Mouse (Mus musculus): ENCODE measurements at regions not wholly inside any gene's neighbourhood (a gene's known extent, or its start where the extent isn't known, plus 50 kb on each side); places are given as distances from the start of the nearest gene placed in this dataset.

DNA sequence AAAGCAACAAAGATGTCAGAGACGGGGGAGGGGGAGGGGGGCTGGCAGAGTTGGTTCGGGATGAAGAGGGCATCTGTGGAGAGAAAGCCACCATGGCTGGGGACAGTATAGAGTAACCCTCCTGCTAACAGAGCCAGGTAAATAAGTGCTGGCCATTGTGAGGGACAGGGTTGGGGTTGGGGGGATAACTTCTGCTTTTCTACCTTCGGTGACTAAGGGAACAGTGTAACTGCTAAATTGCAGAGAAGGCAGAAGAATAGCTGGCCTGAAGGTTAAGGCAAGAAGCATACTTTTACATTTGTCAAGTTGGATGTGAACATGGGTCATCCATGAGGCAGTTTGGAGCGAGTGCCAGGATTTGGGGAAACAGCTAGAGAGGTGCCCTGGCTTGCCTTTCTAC is 395.1 kb downstream of the H2al1j start:
- DNase-seq, result no peak

GRCm38 (mm10) chrX:11724718-11725117 is 397.1 kb downstream of the H2al1j start:
- DNase-seq, result no peak

DNA sequence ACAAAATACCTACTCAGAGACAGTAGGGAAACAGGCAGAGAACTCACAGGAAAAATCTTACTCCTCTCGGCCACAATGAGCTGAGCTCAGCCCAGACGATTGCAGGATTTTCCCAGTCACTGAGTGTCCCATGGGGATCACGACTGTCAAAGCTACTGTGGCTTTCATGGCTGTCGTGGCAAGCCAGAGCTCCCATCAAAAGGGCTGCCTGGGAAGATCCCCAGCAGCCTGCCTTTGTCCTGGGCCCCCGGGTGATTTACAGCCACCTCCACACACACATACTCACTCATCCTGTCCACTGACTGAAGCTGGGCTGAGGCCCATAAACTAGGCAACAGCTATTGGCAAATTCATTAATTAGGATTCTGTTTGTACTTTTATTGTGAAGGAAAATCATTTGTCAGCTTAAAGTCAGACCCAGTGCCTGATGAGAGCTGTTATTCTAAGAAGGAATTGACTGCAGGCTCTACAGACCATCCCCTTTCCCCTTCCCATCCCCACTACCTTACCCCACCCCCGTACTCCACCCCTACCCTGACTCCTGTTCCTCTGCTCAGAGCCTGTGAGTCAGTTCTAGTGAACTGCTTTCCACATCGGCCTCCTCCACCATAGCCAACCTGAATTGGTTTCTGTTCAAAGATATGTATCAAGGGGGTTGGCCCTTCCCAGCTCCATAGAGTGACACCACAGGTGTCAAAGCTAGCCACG is 399.1 kb downstream of the H2al1j start:
- no peak for DNase-seq

GRCm38 (mm10) chrX:11728481-11728880 is 400.9 kb downstream of the H2al1j start:
- DNase-seq, result peak; percentile 46

GRCm38 (mm10) chrX:11729992-11730391 is 402.4 kb downstream of the H2al1j start:
- DNase-seq, result no peak

DNA sequence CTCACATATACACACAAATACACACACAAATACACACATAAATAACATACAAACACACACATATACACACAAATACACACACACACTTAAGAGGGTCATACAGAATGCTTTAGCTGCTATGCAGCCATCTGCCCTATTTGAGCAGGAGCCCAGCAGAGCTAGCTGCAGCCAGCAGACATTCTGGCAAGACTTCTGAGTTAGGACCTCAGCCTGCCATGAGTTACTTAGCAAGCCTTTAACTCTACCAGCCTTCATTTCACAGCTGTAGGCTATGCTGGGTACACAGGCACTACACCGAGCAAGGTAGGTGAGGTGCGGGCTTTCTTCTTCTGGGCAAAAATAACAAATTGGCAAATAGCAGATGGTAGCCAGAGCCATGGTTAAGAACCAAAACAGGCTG is 404.7 kb downstream of the H2al1j start:
- no peak for DNase-seq

DNA sequence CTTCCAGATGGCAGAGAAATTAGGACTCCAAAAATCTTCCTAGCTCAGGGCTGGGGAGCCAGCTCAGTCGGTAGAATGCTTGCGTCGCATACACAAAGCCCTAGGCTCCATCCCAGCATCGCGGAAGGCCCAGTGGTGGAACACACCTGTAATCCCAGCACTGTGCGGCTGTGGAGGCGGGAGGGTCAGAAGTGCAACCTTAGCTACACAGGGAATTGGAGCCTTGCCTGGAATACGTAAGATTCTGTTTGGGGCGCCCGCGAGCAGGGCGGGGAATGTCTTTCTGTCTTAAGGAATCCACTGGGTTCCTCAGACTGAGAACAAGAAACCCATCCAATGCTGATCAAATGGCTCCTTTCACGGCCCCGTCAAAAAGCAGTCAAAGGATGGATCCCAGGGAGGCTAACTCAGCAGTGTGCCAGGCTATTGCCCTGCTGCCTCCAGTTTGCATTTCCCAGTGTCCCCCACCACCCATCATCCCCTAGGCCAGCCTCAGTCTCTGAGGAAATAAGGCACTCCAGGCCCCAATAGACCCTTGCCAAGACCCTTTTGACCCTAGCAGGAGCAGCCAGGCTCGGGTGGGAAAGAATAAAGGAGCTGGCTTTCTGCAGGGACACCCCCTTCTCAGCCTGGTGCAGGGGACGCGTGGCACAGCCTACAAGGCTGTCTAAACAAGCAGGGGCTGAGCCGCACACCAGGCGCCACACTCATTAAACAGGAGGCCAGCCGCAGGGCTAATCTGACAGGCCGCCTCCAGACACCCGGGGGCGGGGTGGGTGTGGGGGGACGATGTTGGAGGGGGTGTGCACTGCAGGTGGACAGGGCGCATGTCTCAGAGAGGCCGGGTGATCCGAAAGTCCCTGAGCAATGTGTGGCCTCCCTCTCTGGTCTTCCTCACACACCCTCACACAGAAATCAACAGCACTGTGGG is 407.1 kb downstream of the H2al1j start:
- no peak for DNase-seq

DNA sequence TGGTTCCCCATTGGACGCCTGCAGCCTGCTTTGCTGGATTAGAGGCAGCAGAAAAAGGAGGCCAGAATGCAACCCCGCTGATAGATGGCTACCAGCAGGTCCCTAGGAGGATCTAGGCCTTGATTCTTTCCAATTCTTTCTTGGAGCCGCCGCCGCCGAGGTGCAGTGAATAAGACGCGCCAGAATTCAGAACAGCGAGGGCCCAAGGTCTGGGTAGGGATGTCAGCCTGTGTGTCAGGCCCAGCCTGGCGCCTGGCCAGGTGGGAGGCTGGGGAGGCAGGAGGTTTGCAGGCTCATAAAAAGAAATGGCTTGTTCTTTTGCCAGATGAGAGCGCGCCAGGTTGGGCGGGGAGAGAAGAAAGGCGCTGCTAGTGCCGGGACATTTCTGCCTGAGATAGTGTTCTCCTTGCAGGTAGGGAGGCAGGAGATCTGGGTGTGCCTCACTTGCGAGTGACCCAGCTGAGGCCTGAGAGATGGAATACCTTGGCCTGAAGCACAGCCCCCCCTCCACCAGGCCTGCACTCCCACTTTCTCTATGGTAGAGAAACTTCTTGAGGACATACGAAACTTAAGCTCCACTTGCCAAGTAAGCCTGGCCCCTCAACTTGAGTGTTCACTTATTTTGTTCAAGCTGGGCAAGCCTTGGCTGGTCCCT is 408.0 kb downstream of the H2al1j start:
- peak; percentile 72 for DNase-seq

- DNase-seq, result peak; percentile 52
Measured at GRCm38 (mm10) chrX:11736481-11736880, 408.9 kb downstream of the H2al1j start.

- no peak for DNase-seq
Measured at GRCm38 (mm10) chrX:11739565-11739964, 411.9 kb downstream of the H2al1j start.

DNA sequence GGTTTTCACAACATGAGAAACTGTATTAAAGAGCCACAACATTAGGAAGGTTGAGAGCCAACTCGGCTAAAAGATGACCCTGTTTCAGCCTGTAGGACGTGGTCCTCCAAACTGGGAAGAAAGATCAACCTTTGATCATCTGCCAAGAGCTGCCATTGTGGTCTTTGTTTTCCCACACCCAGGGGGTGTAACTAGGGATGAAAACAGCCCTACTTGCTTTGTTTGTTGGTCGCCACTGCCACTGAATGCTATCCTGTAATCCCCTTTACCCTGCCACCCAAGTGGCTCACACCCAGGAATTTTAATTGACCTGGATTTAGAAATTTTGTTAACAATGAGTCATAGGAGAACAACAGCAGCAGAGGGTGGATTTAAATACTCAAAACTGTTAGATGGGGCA is 414.2 kb downstream of the Bcor start:
- DNase-seq, result no peak

- no peak for DNase-seq
Measured at GRCm38 (mm10) chrX:11747386-11748121, 412.6 kb downstream of the Bcor start.

GRCm38 (mm10) chrX:11748278-11748677 is 411.9 kb downstream of the Bcor start:
- peak; percentile 73 for DNase-seq

GRCm38 (mm10) chrX:11752513-11752912 is 407.6 kb downstream of the Bcor start:
- no peak for DNase-seq

DNA sequence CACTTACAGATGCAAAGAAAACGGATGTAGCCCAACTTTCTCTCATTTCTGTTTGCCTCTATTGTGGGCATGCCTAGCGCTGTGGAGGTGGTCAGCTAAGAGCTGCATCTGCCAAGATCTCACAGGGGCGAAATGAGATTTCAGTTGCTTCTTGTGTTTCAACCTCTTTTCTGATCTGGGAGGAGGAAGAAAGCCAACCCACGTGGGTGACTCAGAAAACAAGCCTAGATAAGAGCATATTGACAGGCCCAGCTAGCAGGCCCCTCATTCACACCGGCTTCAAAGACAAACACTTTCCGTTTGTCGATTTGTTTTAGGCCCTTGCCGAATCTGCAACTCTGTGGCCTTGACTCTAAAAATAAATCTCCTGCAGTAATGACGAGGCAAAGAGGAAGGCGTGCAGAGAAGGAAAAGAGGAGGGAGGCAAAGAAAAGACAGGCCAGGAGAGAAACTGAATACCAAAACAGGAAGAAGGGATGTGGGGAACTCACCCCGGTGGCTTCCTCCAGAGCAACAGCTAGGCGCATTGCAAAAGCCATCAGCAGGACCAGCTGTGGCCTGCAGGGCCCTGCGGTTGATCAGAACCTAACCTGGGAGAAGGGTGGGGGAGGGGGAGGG is 407.1 kb downstream of the Bcor start:
- no peak for DNase-seq

GRCm38 (mm10) chrX:11755046-11755445 is 405.1 kb downstream of the Bcor start:
- no peak for DNase-seq

- DNase-seq, result no peak
Measured at GRCm38 (mm10) chrX:11763351-11764082, 396.6 kb downstream of the Bcor start.

- no peak for DNase-seq
Measured at GRCm38 (mm10) chrX:11776236-11776899, 383.8 kb downstream of the Bcor start.

DNA sequence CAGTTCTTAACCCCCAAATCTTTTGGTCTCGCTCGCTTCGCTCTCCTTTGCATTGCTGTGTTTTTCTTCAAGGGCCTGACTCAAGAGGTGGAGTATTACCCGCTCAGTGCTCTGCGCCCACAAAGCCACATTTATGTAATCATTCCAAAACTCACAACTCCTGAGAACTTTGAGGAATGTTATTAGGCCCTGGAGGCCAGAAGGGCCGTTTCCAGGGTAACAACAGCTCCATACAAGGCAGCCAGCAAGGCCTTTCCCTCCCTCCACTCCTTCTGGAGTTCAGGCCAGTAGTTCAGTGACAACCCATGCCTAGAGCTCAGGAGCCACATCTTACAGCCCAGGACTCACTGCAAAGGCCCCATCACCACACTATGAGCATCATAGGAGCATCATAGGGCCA is 365.1 kb downstream of the Bcor start:
- peak; percentile 20 for DNase-seq

DNA sequence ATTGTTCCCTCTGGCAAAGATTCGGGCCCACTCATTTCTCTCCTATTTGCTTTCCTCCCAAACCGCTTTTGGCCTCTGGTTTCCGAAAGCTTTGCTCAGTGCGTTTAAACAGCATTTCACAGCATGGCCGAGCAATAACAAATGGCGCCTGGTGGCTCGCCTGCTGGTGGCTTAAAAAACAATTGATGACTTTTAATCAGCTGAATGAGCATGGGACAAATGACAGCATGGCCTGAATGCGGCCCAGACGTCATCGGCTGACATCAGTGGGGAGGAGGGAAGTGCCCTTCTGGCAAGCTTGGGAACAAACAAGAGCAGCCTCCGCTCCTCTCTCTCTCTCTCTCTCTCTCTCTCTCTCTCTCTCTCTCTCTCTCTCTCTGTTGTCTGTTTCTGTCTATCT is 362.3 kb downstream of the Bcor start:
- peak; percentile 36 for DNase-seq
